Mouse (Mus musculus): ENCODE data around the gene Med27.

GRCm38 (mm10) chr2:29383133-29383532 lies 36.5 kb downstream of the Med27 start:
- TF ChIP-seq CTCF (IDR thresholded peaks at IDR 0.05; ENCODE audit: control insufficient read depth, insufficient read depth, low read length) (no peak), POLR2A (IDR thresholded peaks at IDR 0.05; ENCODE audit: borderline replicate concordance, control insufficient read depth, low read depth, low read length) (no peak)
